In genomic region chr2:14725437-14725836, GRCm38 (mm10) we compare ENCODE assay signal across 34 mouse cellular contexts.
"Had no signal": no experiment of that assay in that cellular context is flagged by ENCODE, and none has a peak within 500 bp of the region (broad histone marks: within the 10 kb centered on the region; RNA-seq: fewer than 3 reads in every experiment).

No protein-coding gene starts in this region.

- H3K27me3 ChIP-seq: heart, embryonic 12.5 days; heart, embryonic 13.5 days; heart, embryonic 15.5 days; hindbrain, embryonic 12.5 days; hindbrain, embryonic 13.5 days; hindbrain, embryonic 15.5 days; intestine, embryonic 15.5 days; kidney, embryonic 15.5 days had no signal

- H3K4me3 ChIP-seq: heart, embryonic 12.5 days; heart, embryonic 13.5 days; heart, embryonic 15.5 days; hindbrain, embryonic 10.5 days; hindbrain, embryonic 12.5 days; hindbrain, embryonic 13.5 days; hindbrain, embryonic 15.5 days; intestine, embryonic 15.5 days; kidney, embryonic 15.5 days; layer of hippocampus, adult 2 months; left cerebral cortex, adult 2 months had no signal

- ATAC-seq: hindbrain, embryonic 16.5 days; hindbrain, postnatal 0 days; inflammation-experienced regulatory T-cells, adult 6 months; intestine, embryonic 15.5 days; intestine, embryonic 16.5 days; intestine, postnatal 0 days had no signal

- H3K4me1 ChIP-seq: heart, embryonic 12.5 days; heart, embryonic 13.5 days; heart, embryonic 15.5 days; hindbrain, embryonic 10.5 days; hindbrain, embryonic 12.5 days; hindbrain, embryonic 13.5 days; hindbrain, embryonic 15.5 days; intestine, embryonic 15.5 days; kidney, embryonic 15.5 days had no signal

- H3K36me3 ChIP-seq: heart, embryonic 15.5 days; hindbrain, embryonic 10.5 days; hindbrain, embryonic 12.5 days; hindbrain, embryonic 13.5 days; hindbrain, embryonic 15.5 days; intestine, embryonic 15.5 days; kidney, embryonic 15.5 days had no signal

- H3K9me3 ChIP-seq: heart, embryonic 12.5 days; heart, embryonic 13.5 days; heart, embryonic 15.5 days; hindbrain, embryonic 10.5 days; hindbrain, embryonic 12.5 days; hindbrain, embryonic 13.5 days; hindbrain, embryonic 15.5 days; intestine, embryonic 15.5 days; kidney, embryonic 15.5 days had no signal

- H3K9ac ChIP-seq: heart, embryonic 12.5 days; heart, embryonic 13.5 days; heart, embryonic 15.5 days; hindbrain, embryonic 12.5 days; hindbrain, embryonic 13.5 days; hindbrain, embryonic 14.5 days; hindbrain, embryonic 15.5 days; intestine, embryonic 15.5 days; kidney, embryonic 15.5 days had no signal

- H3K4me2 ChIP-seq: heart, embryonic 12.5 days; heart, embryonic 13.5 days; heart, embryonic 15.5 days; hindbrain, embryonic 12.5 days; hindbrain, embryonic 13.5 days; hindbrain, embryonic 14.5 days; hindbrain, embryonic 15.5 days; intestine, embryonic 15.5 days; kidney, embryonic 15.5 days had no signal

- H3K27ac ChIP-seq: heart, embryonic 13.5 days; heart, embryonic 15.5 days; hindbrain, embryonic 10.5 days; hindbrain, embryonic 12.5 days; hindbrain, embryonic 13.5 days; hindbrain, embryonic 14.5 days; hindbrain, embryonic 15.5 days; hindbrain, postnatal 0 days; intestine, embryonic 15.5 days; kidney, embryonic 15.5 days; kidney, postnatal 0 days; layer of hippocampus, adult 2 months; left cerebral cortex, adult 2 months had no signal

- DNase-seq: heart, postnatal 10 days; heart, postnatal 14 days; heart, postnatal 36 days; heart, postnatal 4 days; kidney, adult 11 months; kidney, adult 18-20 months; kidney, adult 2 months; kidney, adult 8-10 months; kidney, adult 9 months; kidney, postnatal 10 days; kidney, postnatal 14 days; kidney, postnatal 25 days; kidney, postnatal 36 days; kidney, postnatal 4 days; layer of hippocampus, adult 9-11 months; layer of hippocampus, postnatal 36 days had no signal
